Mouse (Mus musculus) liver, embryonic 14.5 days (tissue): ENCODE results near the gene Olfr1047. TPM values are rescaled to one million over a fixed set of nuclear protein-coding genes. Genes with fewer than 3 reads are reported as not detected.

Experiments used
- ATAC-seq: fragments of 200-750 bp; cut with Nextera tagmentation; 2 replicates; pipeline ENCODE4 v1.8.0; 2017; ENCODE audit warnings: moderate number of reproducible peaks, mild to moderate bottlenecking, moderate library complexity; ENCODE audit not compliant: insufficient read depth
- DNase-seq, 3 experiments: peaks; one replicate each; pipeline ENCODE4 v3.0.0-alpha.2; 2012 to 2013; ENCODE audit warnings: low read depth in 3 of 3, low spot score in 3 of 3
- H3K27ac ChIP-seq: fragments of 300-500 bp; sonication (generic); 2 replicates; pipeline ENCODE4 v1.5.1; 2014; ENCODE audit warnings: moderate library complexity, mild to moderate bottlenecking, control low read depth, inconsistent platforms
- H3K27me3 ChIP-seq: fragments of 300-500 bp; sonication (generic); 2 replicates; pipeline ENCODE4 v1.6.1; 2014; ENCODE audit warnings: mild to moderate bottlenecking, low read length, moderate library complexity; ENCODE audit not compliant: control insufficient read depth, insufficient read depth
- H3K36me3 ChIP-seq: fragments of 300-500 bp; sonication (generic); replicated peaks from 2 replicates; pipeline ENCODE4 v1.6.1; 2014; ENCODE audit warnings: low read depth; ENCODE audit not compliant: control insufficient read depth, insufficient read depth
- H3K4me1 ChIP-seq, 2 experiments: fragments of 200-500 bp in 1 of 2; fragments of 300-500 bp in 1 of 2; sonication (generic) in 1 of 2; replicated peaks; 2 replicates each; pipeline ENCODE4 v1.6.1; 2012 to 2014; ENCODE audit warnings: antibody characterized with exemption in 1 of 2, inconsistent platforms in 1 of 2, low read length in 1 of 2; ENCODE audit not compliant: control insufficient read depth in 2 of 2, insufficient read depth in 2 of 2
- H3K4me2 ChIP-seq: fragments of 300-500 bp; sonication (generic); 2 replicates; pipeline ENCODE4 v1.6.1; 2014; ENCODE audit warnings: low read depth, mild to moderate bottlenecking, control low read depth, moderate library complexity
- H3K4me3 ChIP-seq, 2 experiments: fragments of 200-500 bp in 1 of 2; fragments of 300-500 bp in 1 of 2; sonication (generic) in 1 of 2; 2 replicates each; pipeline ENCODE4 v1.5.1; 2012 to 2014; ENCODE audit warnings: low read depth in 2 of 2, low read length in 2 of 2, mild to moderate bottlenecking in 2 of 2, control low read depth in 1 of 2, inconsistent platforms in 1 of 2, moderate library complexity in 1 of 2; ENCODE audit not compliant: insufficient read depth in 1 of 2
- H3K9ac ChIP-seq: fragments of 300-500 bp; sonication (generic); replicated peaks from 2 replicates; pipeline ENCODE4 v1.6.1; 2014; ENCODE audit warnings: mild to moderate bottlenecking, control low read depth, moderate library complexity
- H3K9me3 ChIP-seq: fragments of 300-500 bp; sonication (generic); 2 replicates; pipeline ENCODE4 v1.6.1; 2016; ENCODE audit warnings: low read length, mixed read lengths; ENCODE audit not compliant: control insufficient read depth
- CTCF ChIP-seq: IDR thresholded peaks from 2 replicates; pipeline ENCODE4 v1.5.1; 2016; ENCODE audit warnings: antibody characterized with exemption, low read depth, control low read depth
- EP300 ChIP-seq: IDR thresholded peaks from 2 replicates; pipeline ENCODE4 v1.6.1; 2016; ENCODE audit warnings: antibody characterized with exemption, low read depth
- WGBS: fragments of 180-500 bp; shearing (Covaris S2); extraction: QIAGEN DNeasy Blood & Tissue Kit; methylation state at CpG from one replicate; pipeline ENCODE4 v1.1.7; 2014; ENCODE audit not compliant: insufficient replicate concordance; 5-methylcytosine and 5-hydroxymethylcytosine counted together
- polyA plus RNA-seq, 2 experiments: library from polyadenylated mRNA; depleted of rRNA in 1 of 2; stranded (reverse) in 1 of 2; unstranded in 1 of 2; fragments of >200 nt; fragmentation: Nextera tagmentation in 1 of 2; extraction: Ambion mirVana in 1 of 2; gene quantifications; 2 replicates each; pipeline versions ENCODE4 v1.2.1 to v1.2.3; 2012 to 2014

Gene Olfr1047
- polyA plus RNA-seq, 2 experiments: not detected

DNA sequence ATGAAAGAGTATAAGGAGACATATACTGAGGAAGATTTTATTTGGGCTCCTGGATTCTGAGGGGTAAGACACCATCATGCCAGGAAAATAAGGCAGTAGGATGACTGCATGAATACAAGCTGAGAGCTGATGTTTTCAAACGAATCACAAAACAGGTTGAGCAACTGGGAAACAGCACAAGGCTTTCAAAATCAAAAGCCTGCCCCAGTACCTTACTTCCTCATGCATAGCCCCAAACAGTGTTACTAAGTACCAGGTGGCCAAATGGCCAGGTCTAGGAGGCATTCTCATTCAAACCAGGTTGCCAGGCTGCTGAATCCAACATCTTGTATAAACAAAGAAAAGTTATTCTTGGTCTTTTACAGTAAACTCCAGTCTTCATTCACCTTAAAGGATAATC lies 35.3 kb downstream of the Olfr1047 start:
- Histone ChIP-seq H3K9me3 (no peaks in the 10 kb centered on the region), H3K27ac (no peak overlapping the region), H3K4me2 (no peak overlapping the region), H3K36me3 (no peaks in the 10 kb centered on the region), H3K27me3 (no peaks in the 10 kb centered on the region), H3K4me1 (no peaks in the 10 kb centered on the region), H3K4me3 (no peak overlapping the region), H3K9ac (no peak overlapping the region)
- ATAC-seq (no peak), DNase-seq (no peak)
- WGBS: 14% methylated on average over 1 of the region's 1 CpGs
- TF ChIP-seq CTCF (no peak), EP300 (no peak)

- H3K4me3 ChIP-seq: no peak within 1 kb of the TSS
- no peak for TF ChIP-seq EP300
- no peak for TF ChIP-seq CTCF
- no peak within 1 kb of the TSS for H3K9ac ChIP-seq
- H3K27me3 ChIP-seq: no peaks in the 10 kb centered on the region
- DNase-seq (no peak), ATAC-seq (no peak)
- H3K27ac ChIP-seq: no peak within 1 kb of the TSS
- H3K9me3 ChIP-seq: no peaks in the 10 kb centered on the region
- no peaks in the 10 kb centered on the region for H3K36me3 ChIP-seq
- no peaks in the 10 kb centered on the region for H3K4me1 ChIP-seq
- no peak within 1 kb of the TSS for H3K4me2 ChIP-seq
Measured at GRCm38 (mm10) chr2:86185583-86185982, 45.6 kb downstream of the Olfr1047 start, which contains the start of gene Olfr52. Gene Olfr52 (minus strand): TSS chr2:86185683.

DNA sequence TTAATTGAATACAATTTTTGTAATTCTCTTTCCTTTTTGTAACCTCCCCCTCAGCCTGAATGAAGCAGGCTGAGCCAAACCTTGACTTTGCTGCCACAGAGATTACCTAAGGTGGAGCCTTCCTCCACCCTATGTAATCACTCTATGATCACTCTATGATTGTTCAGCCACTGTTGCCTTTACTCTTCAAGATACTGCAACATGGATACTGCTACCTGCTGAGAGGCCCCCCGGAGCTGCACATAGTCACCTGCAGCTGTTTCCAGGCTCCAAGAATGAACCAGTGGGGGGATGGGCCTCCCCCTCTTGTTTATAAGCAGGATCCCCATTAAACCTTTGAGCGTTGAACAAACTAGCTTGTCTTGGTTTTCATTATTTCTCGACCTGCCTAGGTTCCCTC lies 51.3 kb downstream of the Olfr1047 start:
- H3K4me2 ChIP-seq: no peak overlapping the region
- H3K36me3 ChIP-seq: no peaks in the 10 kb centered on the region
- H3K9me3 ChIP-seq: no peaks in the 10 kb centered on the region
- TF ChIP-seq EP300 (no peak), CTCF (no peak)
- no peak for ATAC-seq
- no peak overlapping the region for H3K4me3 ChIP-seq
- H3K4me1 ChIP-seq: no peaks in the 10 kb centered on the region
- no peaks in the 10 kb centered on the region for H3K27me3 ChIP-seq
- H3K9ac ChIP-seq: no peak overlapping the region
- WGBS: 63% methylated on average over 3 of the region's 3 CpGs
- DNase-seq: no peak
- no peak overlapping the region for H3K27ac ChIP-seq

DNA sequence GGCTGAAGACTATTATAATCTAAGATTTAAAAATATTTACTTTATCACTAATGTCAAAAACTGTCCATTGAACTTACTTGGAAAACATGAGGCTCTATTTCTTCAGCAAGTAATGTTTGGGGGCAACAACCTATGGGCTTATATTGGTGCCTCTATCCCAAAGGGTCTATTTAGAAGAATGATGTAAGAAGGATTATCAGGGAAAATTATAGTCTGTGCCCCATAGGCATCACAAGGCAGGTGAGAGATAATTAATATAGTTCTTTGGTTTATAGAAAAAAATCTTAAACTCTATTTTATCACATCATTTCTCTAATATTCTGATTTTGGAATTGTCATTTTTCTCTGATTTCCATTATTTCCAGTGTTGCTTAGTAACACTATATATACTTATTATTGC lies 53.5 kb downstream of the Olfr1047 start, which contains the start of gene Olfr1044:
Gene Olfr1044, minus strand, starts transcription at position 101 of the 400 bp plus-strand sequence.
- H3K9ac ChIP-seq: no peak within 1 kb of the TSS
- no peak for TF ChIP-seq EP300
- no peak for TF ChIP-seq CTCF

More for the DNA sequence above, 53.5 kb downstream of the Olfr1047 start, which contains the start of gene Olfr1044:
- DNase-seq (no peak), ATAC-seq (no peak)
- H3K4me3 ChIP-seq: no peak within 1 kb of the TSS
- H3K9me3 ChIP-seq: no peaks in the 10 kb centered on the region
- no peak within 1 kb of the TSS for H3K27ac ChIP-seq
- no peaks in the 10 kb centered on the region for H3K36me3 ChIP-seq
- no peaks in the 10 kb centered on the region for H3K4me1 ChIP-seq
- H3K27me3 ChIP-seq: no peaks in the 10 kb centered on the region
- no peak within 1 kb of the TSS for H3K4me2 ChIP-seq

Other genes with a start within 250 kb of the Olfr1047 start
- gene Olfr1031, start 241.1 kb downstream of the Olfr1047 start, polyA plus RNA-seq (2012; rRNA removed): not detected in 2 replicates
- not detected in 2 replicates for gene Olfr1031, start 241.1 kb downstream of the Olfr1047 start, polyA plus RNA-seq (2014; fragmentation: Nextera tagmentation; extraction: Ambion mirVana)
- gene Olfr1032, start 225.9 kb downstream of the Olfr1047 start, polyA plus RNA-seq (2012; rRNA removed): not detected in 2 replicates
- not detected in 2 replicates for gene Olfr1032, start 225.9 kb downstream of the Olfr1047 start, polyA plus RNA-seq (2014; fragmentation: Nextera tagmentation; extraction: Ambion mirVana)
- 0.19 and 0.27 TPM in 2 replicates for gene Olfr1033, start 210.8 kb downstream of the Olfr1047 start, polyA plus RNA-seq (2012; rRNA removed)
- gene Olfr1033, start 210.8 kb downstream of the Olfr1047 start, polyA plus RNA-seq (2014; fragmentation: Nextera tagmentation; extraction: Ambion mirVana): 0.51 and 0.61 TPM in 2 replicates
- gene Olfr1034, start 185.5 kb downstream of the Olfr1047 start, polyA plus RNA-seq (2012; rRNA removed): 0.06 TPM in 2 replicates
- gene Olfr1034, start 185.5 kb downstream of the Olfr1047 start, polyA plus RNA-seq (2014; fragmentation: Nextera tagmentation; extraction: Ambion mirVana): 0.04 TPM in 1 of 2 replicates, not detected in the other
- not detected in 2 replicates for gene Olfr1036, start 157.4 kb downstream of the Olfr1047 start, polyA plus RNA-seq (2012; rRNA removed)
- gene Olfr1036, start 157.4 kb downstream of the Olfr1047 start, polyA plus RNA-seq (2014; fragmentation: Nextera tagmentation; extraction: Ambion mirVana): not detected in 2 replicates
- gene Olfr1037, start 144.0 kb downstream of the Olfr1047 start, polyA plus RNA-seq (2012; rRNA removed): not detected in 2 replicates
- gene Olfr1037, start 144.0 kb downstream of the Olfr1047 start, polyA plus RNA-seq (2014; fragmentation: Nextera tagmentation; extraction: Ambion mirVana): not detected in 2 replicates
- gene Olfr1039, start 95.5 kb downstream of the Olfr1047 start, polyA plus RNA-seq (2012; rRNA removed): not detected in 2 replicates
- gene Olfr1039, start 95.5 kb downstream of the Olfr1047 start, polyA plus RNA-seq (2014; fragmentation: Nextera tagmentation; extraction: Ambion mirVana): not detected in 2 replicates
- not detected in 2 replicates for gene Olfr1040, start 84.7 kb downstream of the Olfr1047 start, polyA plus RNA-seq (2012; rRNA removed)
- not detected in 2 replicates for gene Olfr1040, start 84.7 kb downstream of the Olfr1047 start, polyA plus RNA-seq (2014; fragmentation: Nextera tagmentation; extraction: Ambion mirVana)
- gene Olfr1042, start 69.6 kb downstream of the Olfr1047 start, polyA plus RNA-seq (2012; rRNA removed): not detected in 2 replicates
- not detected in 2 replicates for gene Olfr1042, start 69.6 kb downstream of the Olfr1047 start, polyA plus RNA-seq (2014; fragmentation: Nextera tagmentation; extraction: Ambion mirVana)
- gene Olfr1043, start 63.9 kb downstream of the Olfr1047 start, polyA plus RNA-seq (2012; rRNA removed): not detected in 2 replicates
- not detected in 2 replicates for gene Olfr1043, start 63.9 kb downstream of the Olfr1047 start, polyA plus RNA-seq (2014; fragmentation: Nextera tagmentation; extraction: Ambion mirVana)
- not detected in 2 replicates for gene Olfr1044, start 53.6 kb downstream of the Olfr1047 start, polyA plus RNA-seq (2012; rRNA removed)
- not detected in 2 replicates for gene Olfr1044, start 53.6 kb downstream of the Olfr1047 start, polyA plus RNA-seq (2014; fragmentation: Nextera tagmentation; extraction: Ambion mirVana)
- gene Olfr52, start 45.7 kb downstream of the Olfr1047 start, polyA plus RNA-seq (2012; rRNA removed): not detected in 2 replicates
- gene Olfr52, start 45.7 kb downstream of the Olfr1047 start, polyA plus RNA-seq (2014; fragmentation: Nextera tagmentation; extraction: Ambion mirVana): not detected in 2 replicates
- not detected in 2 replicates for gene Olfr1045, start 28.4 kb downstream of the Olfr1047 start, polyA plus RNA-seq (2012; rRNA removed)
- not detected in 2 replicates for gene Olfr1045, start 28.4 kb downstream of the Olfr1047 start, polyA plus RNA-seq (2014; fragmentation: Nextera tagmentation; extraction: Ambion mirVana)
- gene Olfr1046, start 12.1 kb downstream of the Olfr1047 start, polyA plus RNA-seq (2012; rRNA removed): not detected in 2 replicates
- not detected in 2 replicates for gene Olfr1046, start 12.1 kb downstream of the Olfr1047 start, polyA plus RNA-seq (2014; fragmentation: Nextera tagmentation; extraction: Ambion mirVana)
- not detected in 2 replicates for gene Olfr1048, start 8.9 kb upstream of the Olfr1047 start, polyA plus RNA-seq (2012; rRNA removed)
- not detected in 2 replicates for gene Olfr1048, start 8.9 kb upstream of the Olfr1047 start, polyA plus RNA-seq (2014; fragmentation: Nextera tagmentation; extraction: Ambion mirVana)
- gene Olfr1049, start 26.9 kb upstream of the Olfr1047 start, polyA plus RNA-seq (2012; rRNA removed): not detected in 2 replicates
- not detected in 2 replicates for gene Olfr1049, start 26.9 kb upstream of the Olfr1047 start, polyA plus RNA-seq (2014; fragmentation: Nextera tagmentation; extraction: Ambion mirVana)
- not detected in 2 replicates for gene Olfr1051, start 47.7 kb upstream of the Olfr1047 start, polyA plus RNA-seq (2012; rRNA removed)
- not detected in 2 replicates for gene Olfr1051, start 47.7 kb upstream of the Olfr1047 start, polyA plus RNA-seq (2014; fragmentation: Nextera tagmentation; extraction: Ambion mirVana)
- not detected in 2 replicates for gene Olfr1052, start 61.1 kb upstream of the Olfr1047 start, polyA plus RNA-seq (2012; rRNA removed)
- not detected in 2 replicates for gene Olfr1052, start 61.1 kb upstream of the Olfr1047 start, polyA plus RNA-seq (2014; fragmentation: Nextera tagmentation; extraction: Ambion mirVana)
- not detected in 2 replicates for gene Olfr1053, start 83.9 kb upstream of the Olfr1047 start, polyA plus RNA-seq (2012; rRNA removed)
- not detected in 2 replicates for gene Olfr1053, start 83.9 kb upstream of the Olfr1047 start, polyA plus RNA-seq (2014; fragmentation: Nextera tagmentation; extraction: Ambion mirVana)
- gene Olfr1054, start 104.0 kb upstream of the Olfr1047 start, polyA plus RNA-seq (2012; rRNA removed): not detected in 2 replicates
- not detected in 2 replicates for gene Olfr1054, start 104.0 kb upstream of the Olfr1047 start, polyA plus RNA-seq (2014; fragmentation: Nextera tagmentation; extraction: Ambion mirVana)
- not detected in 2 replicates for gene Olfr1055, start 118.9 kb upstream of the Olfr1047 start, polyA plus RNA-seq (2012; rRNA removed)
- not detected in 2 replicates for gene Olfr1055, start 118.9 kb upstream of the Olfr1047 start, polyA plus RNA-seq (2014; fragmentation: Nextera tagmentation; extraction: Ambion mirVana)
- not detected in 2 replicates for gene Olfr1056, start 131.1 kb upstream of the Olfr1047 start, polyA plus RNA-seq (2012; rRNA removed)
- not detected in 2 replicates for gene Olfr1056, start 131.1 kb upstream of the Olfr1047 start, polyA plus RNA-seq (2014; fragmentation: Nextera tagmentation; extraction: Ambion mirVana)
- not detected in 2 replicates for gene Olfr1057, start 147.0 kb upstream of the Olfr1047 start, polyA plus RNA-seq (2012; rRNA removed)
- gene Olfr1057, start 147.0 kb upstream of the Olfr1047 start, polyA plus RNA-seq (2014; fragmentation: Nextera tagmentation; extraction: Ambion mirVana): not detected in 2 replicates
- not detected in 2 replicates for gene Olfr1058, start 157.2 kb upstream of the Olfr1047 start, polyA plus RNA-seq (2012; rRNA removed)
- gene Olfr1058, start 157.2 kb upstream of the Olfr1047 start, polyA plus RNA-seq (2014; fragmentation: Nextera tagmentation; extraction: Ambion mirVana): not detected in 2 replicates
- not detected in 2 replicates for gene Olfr1061, start 182.6 kb upstream of the Olfr1047 start, polyA plus RNA-seq (2012; rRNA removed)
- gene Olfr1061, start 182.6 kb upstream of the Olfr1047 start, polyA plus RNA-seq (2014; fragmentation: Nextera tagmentation; extraction: Ambion mirVana): not detected in 2 replicates
- not detected in 2 replicates for gene Olfr1062, start 195.3 kb upstream of the Olfr1047 start, polyA plus RNA-seq (2012; rRNA removed)
- gene Olfr1062, start 195.3 kb upstream of the Olfr1047 start, polyA plus RNA-seq (2014; fragmentation: Nextera tagmentation; extraction: Ambion mirVana): not detected in 2 replicates
- not detected in 2 replicates for gene Olfr1065, start 219.2 kb upstream of the Olfr1047 start, polyA plus RNA-seq (2012; rRNA removed)
- gene Olfr1065, start 219.2 kb upstream of the Olfr1047 start, polyA plus RNA-seq (2014; fragmentation: Nextera tagmentation; extraction: Ambion mirVana): not detected in 2 replicates
- not detected in 2 replicates for gene Olfr1066, start 224.9 kb upstream of the Olfr1047 start, polyA plus RNA-seq (2012; rRNA removed)
- gene Olfr1066, start 224.9 kb upstream of the Olfr1047 start, polyA plus RNA-seq (2014; fragmentation: Nextera tagmentation; extraction: Ambion mirVana): not detected in 2 replicates